Mouse (Mus musculus) testis, postnatal 14 days (tissue): ENCODE measurements at regions not wholly inside any gene's neighbourhood (a gene's known extent, or its start where the extent isn't known, plus 50 kb on each side); places are given as distances from the start of the nearest gene placed in this dataset.
A peak's percentile ranks its signal among the peaks of the same experiment; 100 is the strongest.
"Not testable (repeated sequence)": the region's sequence is repeated elsewhere in the genome, so short reads cannot be mapped to it uniquely, and the experiment has no call there.

Source experiments
- DNase-seq: peaks from one replicate; pipeline ENCODE4 v3.0.0; 2021; ENCODE audit warnings: low spot score

DNA sequence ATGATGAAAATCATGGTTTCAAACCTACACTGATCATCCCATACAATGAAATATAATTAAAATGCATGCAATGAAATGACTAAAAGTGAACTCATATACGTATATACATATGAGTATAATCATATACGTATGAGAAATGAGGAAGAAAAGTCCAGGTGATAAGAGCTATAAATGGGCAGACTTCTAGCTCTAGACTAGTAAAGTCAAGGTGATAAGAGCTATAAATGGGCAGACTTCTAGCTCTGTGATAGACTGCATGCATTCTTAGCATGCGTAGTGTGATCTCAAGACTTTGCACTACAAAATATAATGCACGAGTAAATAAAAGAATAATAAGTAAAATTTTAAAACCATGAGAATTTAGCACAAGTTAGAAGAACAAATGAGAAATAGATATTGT is 606.2 kb upstream of the Gpc5 start:
- DNase-seq: no peak

DNA sequence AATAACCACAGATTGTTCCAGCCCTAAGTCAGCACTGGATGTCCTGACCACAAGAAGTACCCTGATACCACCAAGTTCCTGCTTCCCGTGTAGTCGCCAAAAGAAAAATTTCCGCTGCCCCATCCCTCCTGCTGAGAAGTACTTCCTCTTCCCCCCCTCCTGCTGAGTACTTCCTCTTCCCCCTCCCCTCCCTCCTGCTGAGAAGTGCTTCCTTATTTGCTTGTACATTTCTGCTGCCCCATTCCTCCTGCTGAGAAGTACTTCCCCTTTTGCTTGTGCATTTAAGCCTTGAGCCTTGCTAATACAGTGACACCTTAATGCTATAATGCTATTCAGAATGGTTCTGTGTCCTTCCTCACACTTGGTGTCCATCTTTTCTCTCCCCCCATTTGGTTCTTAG is 598.6 kb upstream of the Gpc5 start:
- DNase-seq: not testable (repeated sequence)

- DNase-seq: no peak
Observed at GRCm38 (mm10) chr14:114504976-114505375, 587.0 kb upstream of the Gpc5 start.

DNA sequence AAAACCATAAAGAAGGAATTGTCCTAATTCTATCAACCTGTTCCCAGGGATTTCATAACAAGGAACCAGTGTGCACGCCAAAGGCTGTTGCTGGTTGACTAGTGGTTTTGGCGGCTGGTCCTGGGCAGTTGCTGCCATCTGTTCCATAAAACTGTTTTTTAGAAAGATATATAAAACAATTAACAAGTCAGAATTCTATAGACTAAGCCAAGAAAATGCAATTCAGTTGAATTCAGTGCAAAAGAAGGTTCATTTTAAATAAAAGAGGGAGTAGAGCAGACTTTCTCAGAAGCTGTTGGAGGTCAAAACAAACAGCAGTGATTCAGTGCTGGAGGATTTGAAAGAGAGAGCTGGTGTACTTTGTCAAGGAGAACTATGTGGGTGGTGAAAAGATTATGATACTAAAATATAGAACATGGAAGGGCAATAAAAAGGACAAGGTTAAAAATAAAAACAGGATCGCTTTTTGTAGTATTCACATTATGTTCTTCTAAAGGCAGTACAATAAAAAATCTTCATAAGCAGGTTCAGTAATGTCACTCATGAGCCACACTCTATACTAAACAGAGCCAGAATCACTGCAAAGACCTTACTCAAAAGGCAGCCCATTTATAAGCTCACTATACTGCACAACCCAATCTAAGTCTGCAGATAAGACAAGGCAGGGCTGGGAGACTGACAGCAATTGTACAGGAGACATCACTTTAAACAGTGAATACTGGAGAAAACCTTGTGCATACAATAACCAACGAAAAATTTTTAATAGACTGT is 543.9 kb upstream of the Gpc5 start:
- no peak for DNase-seq

DNA sequence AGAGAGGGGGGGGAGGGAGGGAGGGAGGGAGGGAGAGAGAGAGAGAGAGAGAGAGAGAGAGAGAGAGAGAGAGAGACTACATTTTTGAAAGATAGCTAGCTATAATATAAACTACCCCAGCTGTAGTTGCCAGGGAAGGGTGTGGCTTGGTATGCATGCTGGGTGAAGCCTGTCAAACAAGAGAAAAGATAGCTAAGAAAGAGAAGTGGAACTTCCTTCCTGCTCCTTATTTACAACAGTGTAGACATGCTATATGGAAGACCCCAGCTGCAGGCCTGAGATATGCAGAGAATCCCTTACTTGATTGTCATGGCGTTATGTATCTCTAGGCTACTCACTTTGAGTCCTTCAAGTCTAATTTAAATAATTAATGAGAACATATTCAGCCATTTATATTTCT is 542.9 kb upstream of the Gpc5 start:
- DNase-seq: no peak

DNA sequence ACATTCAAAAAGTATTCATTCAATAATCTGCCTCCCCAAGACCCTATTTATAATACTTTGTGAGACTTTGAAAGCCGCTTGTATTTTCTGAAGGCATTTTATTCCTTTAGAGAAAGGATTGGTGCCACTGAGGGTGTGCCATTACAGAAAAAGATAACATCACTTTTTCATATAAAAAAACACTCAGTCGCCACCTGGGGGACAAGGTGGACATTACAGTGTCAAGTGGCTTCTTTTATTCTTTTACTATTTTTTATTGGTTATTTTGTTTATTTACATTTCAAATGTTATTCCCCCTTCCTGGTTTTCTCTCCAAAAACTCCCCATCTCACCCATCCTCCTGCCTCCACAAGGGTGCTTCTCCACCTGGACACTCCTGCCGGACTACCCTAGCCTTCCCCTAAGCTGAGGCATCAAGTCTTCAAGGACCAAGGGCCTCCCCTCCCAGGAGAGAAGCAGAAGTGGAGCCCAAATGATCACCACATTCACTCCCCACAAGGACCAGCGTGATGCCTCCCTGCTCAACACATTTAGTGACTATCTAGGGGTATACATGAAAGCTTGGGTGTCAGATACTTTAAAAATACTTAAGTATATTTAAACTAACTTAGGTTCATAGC is 525.5 kb upstream of the Gpc5 start:
- DNase-seq: no peak

- DNase-seq: no peak
Observed at GRCm38 (mm10) chr14:114567673-114568309, 524.2 kb upstream of the Gpc5 start.

DNA sequence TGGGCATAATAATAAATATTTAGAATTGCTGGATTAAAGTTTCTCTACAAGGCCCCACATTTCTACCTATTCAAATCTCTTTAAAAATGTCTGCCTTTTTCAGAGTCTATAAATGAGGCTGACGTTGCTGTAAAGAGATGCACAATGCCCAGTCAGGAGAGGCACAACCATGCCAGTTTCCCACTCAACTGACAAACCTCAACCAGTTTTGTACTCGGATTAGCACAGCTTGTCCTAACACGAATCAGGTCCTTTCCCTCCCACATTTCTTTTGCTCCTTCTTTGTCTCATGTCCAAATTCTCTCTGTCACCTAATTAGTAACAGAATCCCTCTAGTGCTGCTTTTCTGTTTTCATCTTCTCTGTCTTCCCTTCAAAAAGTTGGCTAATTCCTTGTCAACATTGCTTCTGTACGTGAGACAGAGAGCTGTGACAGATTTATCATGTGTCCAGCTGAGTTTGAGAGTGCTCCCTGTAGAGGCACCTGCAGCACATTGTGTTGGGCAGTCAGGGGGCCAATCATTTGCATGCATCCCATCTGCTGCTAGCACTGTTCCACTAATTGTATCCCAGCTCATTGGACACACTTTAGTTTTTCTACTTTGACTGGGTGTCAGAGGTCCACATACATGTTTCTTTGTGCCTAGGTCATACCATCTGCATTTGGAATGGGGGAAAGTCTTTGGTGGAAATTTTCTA is 504.5 kb upstream of the Gpc5 start:
- no peak for DNase-seq

- DNase-seq: no peak
Observed at GRCm38 (mm10) chr14:114609296-114609695, 482.7 kb upstream of the Gpc5 start.

GRCm38 (mm10) chr14:114612400-114612799 is 479.6 kb upstream of the Gpc5 start:
- DNase-seq: no peak

DNA sequence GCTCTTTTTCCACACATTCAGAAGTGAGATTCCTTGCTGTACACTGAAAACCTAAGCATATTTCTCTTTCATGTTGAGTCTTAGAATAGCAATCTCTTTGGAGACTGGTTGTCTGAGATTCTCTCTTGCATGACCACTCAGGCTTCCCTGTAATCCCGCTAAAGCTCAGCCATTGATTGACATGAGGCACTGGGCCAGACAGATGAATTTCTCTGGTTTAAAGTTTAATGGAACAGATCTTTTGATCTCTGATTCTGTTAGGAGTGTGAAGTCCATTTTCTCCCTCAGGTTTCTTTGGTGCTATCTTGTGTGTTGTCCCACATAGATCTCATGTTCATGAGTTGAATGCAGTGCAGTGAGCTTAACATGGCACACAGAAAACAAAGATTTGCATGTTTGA is 435.4 kb upstream of the Gpc5 start:
- no peak for DNase-seq

DNA sequence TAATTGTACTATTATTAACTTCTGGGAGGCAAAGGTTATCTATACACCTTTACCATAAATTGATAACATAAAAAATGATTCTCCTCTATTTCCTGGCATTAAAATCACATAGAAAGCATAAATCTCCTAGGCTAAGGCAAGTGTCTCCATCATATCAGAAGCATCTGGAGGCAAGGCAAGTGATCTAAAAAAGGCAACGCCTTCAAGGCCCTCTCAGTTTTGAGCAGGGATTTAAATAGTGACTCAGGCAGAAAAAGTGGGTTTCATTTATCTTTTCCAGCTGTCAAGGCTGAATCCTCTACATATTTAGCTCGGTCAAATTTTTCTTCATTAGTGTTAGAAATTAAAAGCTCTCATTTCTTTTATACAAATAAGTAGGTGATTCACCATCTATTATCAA is 430.0 kb upstream of the Gpc5 start:
- DNase-seq: no peak

DNA sequence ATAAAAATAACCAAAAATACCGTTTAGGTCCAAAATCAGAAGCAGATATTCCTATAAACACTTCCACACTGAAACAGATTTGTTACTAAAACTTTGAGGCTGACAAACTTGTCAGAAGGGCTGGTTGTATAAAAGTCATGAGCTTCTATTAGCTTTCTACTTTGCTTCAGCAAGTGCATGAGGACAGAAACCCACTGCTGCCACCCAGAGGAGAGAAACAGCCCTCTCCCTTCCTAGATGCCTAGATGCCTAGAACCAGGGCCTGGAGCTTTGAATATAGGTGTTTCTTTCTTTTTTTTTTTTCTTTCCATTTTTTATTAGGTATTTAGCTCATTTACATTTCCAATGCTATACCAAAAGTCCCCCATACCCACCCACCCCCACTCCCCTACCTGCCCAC is 406.9 kb upstream of the Gpc5 start:
- DNase-seq: no peak

- no peak for DNase-seq
Observed at GRCm38 (mm10) chr14:114694930-114695329, 397.1 kb upstream of the Gpc5 start.

DNA sequence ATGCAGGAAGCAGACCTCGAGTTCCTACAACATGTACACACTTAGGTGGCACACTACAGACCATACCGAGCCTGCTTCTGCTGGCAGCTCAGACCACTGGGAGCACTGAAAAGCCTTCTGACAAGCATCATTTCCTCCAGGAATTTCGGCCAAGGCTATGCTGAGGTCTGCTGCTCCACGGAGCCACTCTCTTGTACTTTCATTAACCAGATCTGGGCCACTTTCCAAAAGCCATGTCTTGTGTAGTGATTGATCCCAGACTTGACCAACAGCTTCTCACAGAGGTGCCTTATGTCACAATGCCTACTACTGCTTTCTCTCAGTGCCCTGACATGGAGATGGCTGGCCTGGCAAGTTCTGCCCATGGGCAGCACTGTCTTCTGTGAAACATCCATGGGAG is 394.5 kb upstream of the Gpc5 start:
- DNase-seq: peak; percentile 4

DNA sequence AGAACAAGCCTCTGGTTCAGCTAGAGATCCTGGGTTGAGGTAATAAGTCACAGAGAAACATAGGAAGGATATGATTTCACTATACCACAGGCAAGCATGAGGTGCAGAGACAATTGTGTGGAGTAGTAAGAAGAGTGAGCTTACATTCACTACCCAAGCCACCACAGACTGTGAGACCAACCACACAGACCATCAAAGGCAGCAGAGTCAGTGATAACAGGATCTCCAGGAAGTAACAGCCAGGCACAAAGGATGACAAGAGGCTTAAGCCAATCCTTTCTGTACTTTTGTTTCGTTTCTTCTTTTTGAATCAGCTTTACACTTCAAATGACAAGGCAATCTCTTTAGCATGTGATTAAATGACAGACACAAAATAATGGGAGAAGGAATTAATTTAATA is 368.9 kb upstream of the Gpc5 start:
- no peak for DNase-seq

- no peak for DNase-seq
Observed at GRCm38 (mm10) chr14:114767323-114767722, 324.7 kb upstream of the Gpc5 start.

GRCm38 (mm10) chr14:114776723-114777122 is 315.3 kb upstream of the Gpc5 start:
- no peak for DNase-seq

- no peak for DNase-seq
Observed at GRCm38 (mm10) chr14:114781821-114782220, 310.2 kb upstream of the Gpc5 start.

- DNase-seq: peak; percentile 16
Observed at GRCm38 (mm10) chr14:114790946-114791830, 300.8 kb upstream of the Gpc5 start.

GRCm38 (mm10) chr14:114791831-114792224 is 300.2 kb upstream of the Gpc5 start:
- DNase-seq: no peak

DNA sequence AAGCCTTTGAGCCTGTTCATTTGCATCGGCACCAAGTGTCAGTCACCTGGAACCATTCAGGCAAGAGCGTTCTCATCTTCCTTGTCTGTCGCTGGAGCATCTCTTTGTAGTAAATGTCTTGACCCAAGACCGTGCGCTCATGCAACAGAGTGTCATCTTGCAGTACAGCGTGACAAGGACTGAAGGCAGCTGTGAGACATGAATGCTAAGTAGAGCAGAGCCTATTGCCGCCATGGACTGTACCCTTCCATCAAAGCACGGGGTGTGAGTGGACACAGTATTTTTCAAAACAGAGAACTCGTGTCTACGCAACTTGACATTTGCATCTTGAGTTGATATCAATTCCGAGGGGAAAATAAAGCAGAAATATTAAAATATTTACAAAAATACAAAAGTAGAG is 287.4 kb upstream of the Gpc5 start:
- DNase-seq: no peak
